ENCODE assay signal across 22 mouse cellular contexts in the genomic region with DNA sequence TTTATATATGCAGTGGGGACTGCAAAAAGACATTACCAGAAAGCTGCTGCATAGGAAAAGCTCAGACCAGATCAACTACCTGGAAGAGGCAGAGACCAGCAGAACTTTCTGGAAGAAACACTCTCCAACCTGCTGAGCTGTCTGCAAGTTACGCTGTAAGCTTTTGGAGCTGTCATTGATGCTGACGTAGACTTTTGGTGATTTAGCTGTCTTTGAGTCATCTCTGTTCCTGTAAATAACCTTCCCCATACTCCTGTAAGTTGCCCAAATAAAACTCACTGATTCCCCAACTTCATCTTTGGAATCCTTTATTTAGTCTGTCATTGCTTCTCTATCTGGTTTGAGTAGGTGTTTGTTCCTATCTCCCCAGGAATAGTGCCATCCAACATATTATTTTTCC.
"Had no signal": no experiment of that assay in that cellular context is flagged by ENCODE, and none has a peak within 500 bp of the region (broad histone marks: within the 10 kb centered on the region; RNA-seq: fewer than 3 reads in every experiment).

No protein-coding gene starts in this region.

- ATAC-seq: hindbrain, embryonic 16.5 days; hindbrain, postnatal 0 days; inflammation-experienced regulatory T-cells, adult 6 months; intestine, embryonic 15.5 days; intestine, embryonic 16.5 days; intestine, postnatal 0 days had no signal

- DNase-seq: heart, postnatal 10 days; heart, postnatal 14 days; heart, postnatal 36 days; heart, postnatal 4 days; kidney, adult 11 months; kidney, adult 18-20 months; kidney, adult 2 months; kidney, adult 8-10 months; kidney, adult 9 months; kidney, postnatal 10 days; kidney, postnatal 14 days; kidney, postnatal 25 days; kidney, postnatal 36 days; kidney, postnatal 4 days; layer of hippocampus, adult 9-11 months; layer of hippocampus, postnatal 36 days had no signal
